Mouse (Mus musculus) granulocyte monocyte progenitor cell, adult 5-6 weeks (primary cell): Measurements from ENCODE around the gene Nat8f1. TPM values are rescaled to one million over a fixed set of nuclear protein-coding genes. Genes with fewer than 3 reads are reported as not detected.

ENCODE experiments used
- total RNA-seq, 2 experiments: library from RNA; stranded (forward) in 1 of 2; stranded (reverse) in 1 of 2; fragments of 200-712, 200-1000 nt in 1 of 2; fragments of >200 nt in 1 of 2; fragmentation: Nextera tagmentation in 1 of 2; gene quantifications; 2 replicates each; pipeline ENCODE4 v1.2.3; 2014 to 2017

Nat8f1 gene
- total RNA-seq, 2 experiments from 2014 or later: 3.7 to 6.9 TPM

Other genes starting within 250 kb of the Nat8f1 start
- gene Nat8f7, start 202.5 kb downstream of the Nat8f1 start, total RNA-seq (2014; fragmentation: Nextera tagmentation): not detected in 2 replicates
- not detected in 2 replicates for gene Nat8f7, start 202.5 kb downstream of the Nat8f1 start, total RNA-seq (2017)
- not detected in 2 replicates for gene Nat8f3, start 149.9 kb downstream of the Nat8f1 start, total RNA-seq (2014; fragmentation: Nextera tagmentation)
- gene Nat8f3, start 149.9 kb downstream of the Nat8f1 start, total RNA-seq (2017): not detected in 2 replicates
- not detected in 2 replicates for gene Nat8f6, start 94.7 kb downstream of the Nat8f1 start, total RNA-seq (2014; fragmentation: Nextera tagmentation)
- gene Nat8f6, start 94.7 kb downstream of the Nat8f1 start, total RNA-seq (2017): not detected in 2 replicates
- gene Nat8f5, start 94.7 kb downstream of the Nat8f1 start, total RNA-seq (2014; fragmentation: Nextera tagmentation): not detected in 2 replicates
- not detected in 2 replicates for gene Nat8f5, start 94.7 kb downstream of the Nat8f1 start, total RNA-seq (2017)
- not detected in 2 replicates for gene Nat8, start 83.6 kb downstream of the Nat8f1 start, total RNA-seq (2014; fragmentation: Nextera tagmentation)
- not detected in 2 replicates for gene Nat8, start 83.6 kb downstream of the Nat8f1 start, total RNA-seq (2017)
- gene Nat8f2, start 46.5 kb downstream of the Nat8f1 start, total RNA-seq (2014; fragmentation: Nextera tagmentation): not detected in 2 replicates
- not detected in 2 replicates for gene Nat8f2, start 46.5 kb downstream of the Nat8f1 start, total RNA-seq (2017)
- gene Nat8f4, start 10.8 kb downstream of the Nat8f1 start, total RNA-seq (2014; fragmentation: Nextera tagmentation): 0.58 and 2.0 TPM in 2 replicates
- 0.90 and 1.3 TPM in 2 replicates for gene Nat8f4, start 10.8 kb downstream of the Nat8f1 start, total RNA-seq (2017)
- 26.0 and 30.1 TPM in 2 replicates for gene Tprkb, start 3.8 kb downstream of the Nat8f1 start, total RNA-seq (2014; fragmentation: Nextera tagmentation)
- gene Tprkb, start 3.8 kb downstream of the Nat8f1 start, total RNA-seq (2017): 17.3 and 40.0 TPM in 2 replicates
- gene Dusp11, start 46.0 kb upstream of the Nat8f1 start, total RNA-seq (2014; fragmentation: Nextera tagmentation): 56.9 and 57.9 TPM in 2 replicates
- 44.0 and 45.4 TPM in 2 replicates for gene Dusp11, start 46.0 kb upstream of the Nat8f1 start, total RNA-seq (2017)
- gene Figla, start 100.5 kb upstream of the Nat8f1 start, total RNA-seq (2014; fragmentation: Nextera tagmentation): not detected in 2 replicates
- gene Figla, start 100.5 kb upstream of the Nat8f1 start, total RNA-seq (2017): not detected in 2 replicates
- 0.21 TPM in 1 of 2 replicates, not detected in the other for gene Add2, start 113.0 kb upstream of the Nat8f1 start, total RNA-seq (2014; fragmentation: Nextera tagmentation)
- gene Add2, start 113.0 kb upstream of the Nat8f1 start, total RNA-seq (2017): 0.22 and 1.5 TPM in 2 replicates